Mouse (Mus musculus) embryonic fibroblast, embryonic 13.5 days (primary cell): ENCODE measurements around the gene Mtmr11.

Experiments used
- CTCF ChIP-seq: IDR thresholded peaks from 2 replicates; pipeline ENCODE4 v1.5.1; 2011; ENCODE audit warnings: mild to moderate bottlenecking, control low read depth, low read length, moderate library complexity, borderline replicate concordance; ENCODE audit not compliant: insufficient read depth
- POLR2A ChIP-seq: IDR thresholded peaks from 2 replicates; pipeline ENCODE4 v1.6.1; 2011; ENCODE audit warnings: low read depth, mild to moderate bottlenecking, control low read depth, low read length, moderate library complexity

- no peak for TF ChIP-seq CTCF
- no peak for TF ChIP-seq POLR2A
Measured at GRCm38 (mm10) chr3:96168466-96169158, 6.8 kb downstream of the Mtmr11 start.
